Comparison of ENCODE assay signal across 9 mouse cellular contexts in genomic region chr15:84803685-84804084, GRCm38 (mm10). TPM values are rescaled to one million over a fixed set of nuclear protein-coding genes. Genes with fewer than 3 reads are reported as not detected.
A peak's percentile ranks its signal among the peaks of the same experiment; 100 is the strongest.
DNase-seq lines count a peak whose midpoint lies in the region; ATAC-seq and TF ChIP-seq lines count a peak whose summit lies in the region.
"Had no signal": no experiment of that assay in that cellular context is flagged by ENCODE, and none has a peak within 500 bp of the region (broad histone marks: within the 10 kb centered on the region; RNA-seq: fewer than 3 reads in every experiment).

No protein-coding gene starts in this region.

- H3K4me2 ChIP-seq in kidney, embryonic 15.5 days: no peak overlapping the region
- no peak overlapping the region for H3K4me2 ChIP-seq in heart, postnatal 0 days (ENCODE audit: low read depth, low read length)
- H3K4me2 ChIP-seq: stomach, embryonic 15.5 days had no signal

- WGBS in kidney, embryonic 15.5 days: 51% methylated on average over 3 of the region's 3 CpGs
- 45% methylated on average over 3 of the region's 3 CpGs for WGBS in heart, postnatal 0 days

- no peaks in the 10 kb centered on the region for H3K9me3 ChIP-seq in kidney, embryonic 15.5 days (replicated peaks)
- H3K9me3 ChIP-seq in heart, postnatal 0 days (replicated peaks; ENCODE audit: control insufficient read depth, low read length): no peaks in the 10 kb centered on the region
- H3K9me3 ChIP-seq: stomach, embryonic 15.5 days had no signal

- H3K27me3 ChIP-seq in kidney, embryonic 15.5 days: no peaks in the 10 kb centered on the region
- no peaks in the 10 kb centered on the region for H3K27me3 ChIP-seq in heart, postnatal 0 days (ENCODE audit: control insufficient read depth, insufficient read depth, low read length)
- H3K27me3 ChIP-seq: stomach, embryonic 15.5 days had no signal

- ATAC-seq in kidney, embryonic 15.5 days (replicated peaks; ENCODE audit: low FRiP score): no peak
- ATAC-seq in heart, postnatal 0 days (ENCODE audit: insufficient read depth, low read depth): no peak
- no peak for ATAC-seq in megakaryocyte, adult 5-6 weeks (ENCODE audit: poor library complexity, severe bottlenecking)

- DNase-seq in kidney, adult 18-20 months: peak; percentile 75
- peak; percentile 8 for DNase-seq in MEL-GATA-1-ER (ENCODE audit: extremely low read depth, low read depth)
- DNase-seq in cerebellum, adult 8-10 months: peak; percentile 83
- DNase-seq in heart, postnatal 0 days (ENCODE audit: low spot score): peak; percentile 5
- peak; percentile 68 to 70 for DNase-seq in left cerebral cortex, postnatal 14 days (ENCODE audit: low spot score in 2 of 2)
- DNase-seq in retina, adult 2 months (ENCODE audit: low read depth, low spot score): peak; percentile 38

- no peak for TF ChIP-seq EP300 in heart, postnatal 0 days (IDR thresholded peaks at IDR 0.05; ENCODE audit: low read depth)

- peak; percentile 62 for TF ChIP-seq CTCF in heart, postnatal 0 days (IDR thresholded peaks at IDR 0.05; ENCODE audit: low read depth)

- intact Hi-C loops in left cerebral cortex, postnatal 14 days (cut with DNase I): loop anchor here (5.0 kb wide), 1 partner anchor 89 kb away; no protein-coding TSS in a partner anchor

- H3K27ac ChIP-seq in kidney, embryonic 15.5 days: no peak overlapping the region
- H3K27ac ChIP-seq in heart, postnatal 0 days (ENCODE audit: low read depth): no peak overlapping the region
- H3K27ac ChIP-seq: stomach, embryonic 15.5 days had no signal

- no peak overlapping the region for H3K9ac ChIP-seq in kidney, embryonic 15.5 days
- no peak overlapping the region for H3K9ac ChIP-seq in heart, postnatal 0 days (replicated peaks; ENCODE audit: low read depth, low read length)
- H3K9ac ChIP-seq: stomach, embryonic 15.5 days had no signal

- H3K36me3 ChIP-seq in kidney, embryonic 15.5 days: 0 out of 2 replicates have a peak, but pooled peaks cover 4% of the 10 kb centered on the region
- H3K36me3 ChIP-seq in heart, postnatal 0 days (replicated peaks; ENCODE audit: control insufficient read depth, insufficient read depth, low read length): no peaks in the 10 kb centered on the region
- H3K36me3 ChIP-seq: stomach, embryonic 15.5 days had no signal

- no peaks in the 10 kb centered on the region for H3K4me1 ChIP-seq in kidney, embryonic 15.5 days
- H3K4me1 ChIP-seq in heart, postnatal 0 days (ENCODE audit: control insufficient read depth, insufficient read depth): no peaks in the 10 kb centered on the region
- H3K4me1 ChIP-seq: stomach, embryonic 15.5 days had no signal

- no peak overlapping the region for H3K4me3 ChIP-seq in kidney, embryonic 15.5 days (replicated peaks)
- no peak overlapping the region for H3K4me3 ChIP-seq in heart, postnatal 0 days (ENCODE audit: low read depth, low read length)
- H3K4me3 ChIP-seq: stomach, embryonic 15.5 days had no signal

RNA-seq across cellular contexts. Expression of gene Phf21b, which starts 52.2 kb away (rescaled TPM):
- polyA plus RNA-seq in kidney, embryonic 15.5 days (2015; fragmentation: Nextera tagmentation; extraction: Ambion mirVana): 0.23 and 0.49 TPM in 2 replicates
- 0.04 and 0.19 TPM in 2 replicates for total RNA-seq in heart, postnatal 0 days (2014; rRNA removed; ENCODE audit: low replicate concordance)
- polyA plus RNA-seq in heart, postnatal 0 days (2015; fragmentation: Nextera tagmentation; extraction: Ambion mirVana): 0.05 TPM in 2 replicates
- 10 to 100 TPM; 15.3 to 16.1 TPM for total RNA-seq in left cerebral cortex, postnatal 14 days (2021)
- 0.09 and 0.14 TPM in 2 replicates for total RNA-seq in megakaryocyte, adult 5-6 weeks (2015)
- 0.22 and 0.69 TPM in 2 replicates for total RNA-seq in megakaryocyte, adult 5-6 weeks (2017)

Comparison
In these comparisons a context has a peak if more than half of its experiments do, and no peak if none do; other contexts are left out.
1. DNase-seq: peak in every context shown above with its lines; median percentile 83 in cerebellum, adult 8-10 months; 75 in kidney, adult 18-20 months; 69 in left cerebral cortex, postnatal 14 days; 38 in retina, adult 2 months; 8 in MEL-GATA-1-ER; 5 in heart, postnatal 0 days.
2. RNA of gene Phf21b, which starts 52.2 kb away (total RNA-seq): 15.3 to 16.1 TPM in left cerebral cortex, postnatal 14 days; 0.09 to 0.69 TPM in megakaryocyte, adult 5-6 weeks and 0.04 to 0.19 TPM in heart, postnatal 0 days; every median in the first group is over 4 times any median in the second.